Mouse (Mus musculus): ENCODE measurements around the gene Arf1. TPM values are rescaled to one million over a fixed set of nuclear protein-coding genes. Genes with fewer than 3 reads are reported as not detected.

Gene Arf1
- polyA plus RNA-seq, 1 experiment, result 375 TPM

DNA sequence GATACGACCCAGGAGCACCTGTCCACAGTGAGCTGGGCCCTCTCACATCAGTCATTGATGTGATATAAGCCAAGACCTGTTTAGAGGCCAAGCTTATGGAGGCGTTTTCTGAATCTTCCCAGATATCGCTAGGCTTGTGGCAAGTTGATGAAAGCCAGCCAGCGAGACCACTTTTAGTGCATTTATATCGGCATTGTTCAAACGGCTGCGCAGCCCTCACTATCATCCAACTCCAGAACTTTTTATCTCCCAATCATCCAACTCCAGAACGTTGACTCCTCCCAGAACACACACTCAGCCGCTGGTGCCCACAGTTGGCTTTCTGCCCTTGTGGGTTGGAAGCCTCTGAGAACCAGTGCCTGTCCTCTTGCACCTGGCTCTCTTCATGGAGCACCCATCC is 63.7 kb downstream of the Arf1 start:
- Histone ChIP-seq H3K4me1 (ENCODE audit: control insufficient read depth, insufficient read depth, low read length) (no peaks in the 10 kb centered on the region), H3K27ac (ENCODE audit: insufficient read depth, low read length) (peak overlapping the region; percentile 79), H3K36me3 (ENCODE audit: control insufficient read depth, insufficient read depth, low read length, poor library complexity, severe bottlenecking) (no peaks in the 10 kb centered on the region), H3K4me3 (ENCODE audit: low read depth, low read length) (peak overlapping the region; percentile 29), H3K9ac (ENCODE audit: low read depth, poor library complexity, severe bottlenecking) (peak overlapping the region; percentile 75), H3K27me3 (ENCODE audit: control insufficient read depth, insufficient read depth, low read length, poor library complexity, severe bottlenecking) (no peaks in the 10 kb centered on the region), H3K9me3 (replicated peaks; ENCODE audit: control insufficient read depth, insufficient read depth, low read length, poor library complexity, severe bottlenecking) (no peaks in the 10 kb centered on the region)
- TF ChIP-seq CTCF (IDR thresholded peaks at IDR 0.05; ENCODE audit: low read depth, low read length) (no peak), POLR2A (IDR thresholded peaks at IDR 0.05; ENCODE audit: insufficient read depth, low read length) (no peak), EP300 (IDR thresholded peaks at IDR 0.05; ENCODE audit: insufficient read depth, low read depth, low read length) (no peak)

DNA sequence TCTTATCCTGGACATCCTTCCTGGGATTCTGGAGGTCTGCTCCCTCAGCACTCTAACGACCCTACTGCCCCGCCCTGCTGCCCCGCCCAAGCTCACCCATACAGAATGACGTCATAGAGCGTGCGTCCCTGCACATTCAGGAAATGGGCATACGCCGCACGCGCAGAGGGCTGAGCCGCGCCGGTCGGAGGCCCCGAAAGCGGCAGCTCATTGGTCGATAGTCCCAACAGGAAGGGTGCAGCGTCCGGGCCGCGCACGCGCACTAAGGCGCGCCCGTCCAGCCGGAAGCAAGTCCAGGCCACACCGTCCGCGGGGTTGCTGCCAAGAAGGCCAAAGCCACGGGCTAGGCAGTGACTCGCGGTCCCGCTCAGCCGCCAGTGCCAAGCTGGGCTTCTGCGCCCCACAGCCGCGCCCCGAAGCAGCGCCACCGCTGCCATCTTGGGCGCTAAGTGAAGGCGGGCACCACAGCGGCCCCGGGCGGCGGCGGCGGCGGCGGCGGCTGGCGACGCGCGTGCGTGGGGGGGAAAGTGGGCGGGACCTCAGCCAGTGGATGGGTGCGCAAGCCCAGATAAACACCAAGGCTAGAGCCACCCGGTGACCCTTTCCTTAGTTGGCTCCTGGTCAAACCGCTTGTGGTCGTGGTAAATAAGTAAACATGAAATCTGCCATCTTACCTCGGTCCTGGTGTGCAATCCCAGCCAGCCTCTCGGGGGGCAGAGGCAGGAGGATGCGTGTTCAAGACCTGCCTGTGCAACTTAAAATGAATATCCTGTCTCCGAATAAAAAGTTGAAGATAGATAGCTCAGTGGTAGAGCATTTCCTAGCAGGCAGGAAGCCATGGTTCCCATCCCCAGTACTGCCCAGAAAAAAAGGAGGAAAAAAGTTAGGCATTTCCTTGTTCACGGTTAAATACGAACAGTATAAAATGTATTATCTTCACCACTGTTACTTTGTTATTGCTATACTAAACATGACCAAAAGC is 64.5 kb downstream of the Arf1 start, which contains the start of gene Iba57:
TSS of gene Iba57 (minus strand) at position 485 of the 982 bp plus-strand sequence.
- no peaks in the 10 kb centered on the region for H3K9me3 ChIP-seq (replicated peaks; ENCODE audit: control insufficient read depth, insufficient read depth, low read length, poor library complexity, severe bottlenecking)
- H3K9ac ChIP-seq (ENCODE audit: low read depth, poor library complexity, severe bottlenecking), result peak within 1 kb of the TSS; percentile 75
- H3K36me3 ChIP-seq (ENCODE audit: control insufficient read depth, insufficient read depth, low read length, poor library complexity, severe bottlenecking), result no peaks in the 10 kb centered on the region
- peak within 1 kb of the TSS; percentile 79 for H3K27ac ChIP-seq (ENCODE audit: insufficient read depth, low read length)
- no peaks in the 10 kb centered on the region for H3K4me1 ChIP-seq (ENCODE audit: control insufficient read depth, insufficient read depth, low read length)
- H3K27me3 ChIP-seq (ENCODE audit: control insufficient read depth, insufficient read depth, low read length, poor library complexity, severe bottlenecking), result no peaks in the 10 kb centered on the region
- H3K4me3 ChIP-seq (ENCODE audit: low read depth, low read length), result peak within 1 kb of the TSS; percentile 93
- TF ChIP-seq POLR2A (IDR thresholded peaks at IDR 0.05; ENCODE audit: insufficient read depth, low read length) (peak; percentile 62), CTCF (IDR thresholded peaks at IDR 0.05; ENCODE audit: low read depth, low read length) (no peak), EP300 (IDR thresholded peaks at IDR 0.05; ENCODE audit: insufficient read depth, low read depth, low read length) (peak; percentile 26; the same call in 1 of the 2 replicates)

DNA sequence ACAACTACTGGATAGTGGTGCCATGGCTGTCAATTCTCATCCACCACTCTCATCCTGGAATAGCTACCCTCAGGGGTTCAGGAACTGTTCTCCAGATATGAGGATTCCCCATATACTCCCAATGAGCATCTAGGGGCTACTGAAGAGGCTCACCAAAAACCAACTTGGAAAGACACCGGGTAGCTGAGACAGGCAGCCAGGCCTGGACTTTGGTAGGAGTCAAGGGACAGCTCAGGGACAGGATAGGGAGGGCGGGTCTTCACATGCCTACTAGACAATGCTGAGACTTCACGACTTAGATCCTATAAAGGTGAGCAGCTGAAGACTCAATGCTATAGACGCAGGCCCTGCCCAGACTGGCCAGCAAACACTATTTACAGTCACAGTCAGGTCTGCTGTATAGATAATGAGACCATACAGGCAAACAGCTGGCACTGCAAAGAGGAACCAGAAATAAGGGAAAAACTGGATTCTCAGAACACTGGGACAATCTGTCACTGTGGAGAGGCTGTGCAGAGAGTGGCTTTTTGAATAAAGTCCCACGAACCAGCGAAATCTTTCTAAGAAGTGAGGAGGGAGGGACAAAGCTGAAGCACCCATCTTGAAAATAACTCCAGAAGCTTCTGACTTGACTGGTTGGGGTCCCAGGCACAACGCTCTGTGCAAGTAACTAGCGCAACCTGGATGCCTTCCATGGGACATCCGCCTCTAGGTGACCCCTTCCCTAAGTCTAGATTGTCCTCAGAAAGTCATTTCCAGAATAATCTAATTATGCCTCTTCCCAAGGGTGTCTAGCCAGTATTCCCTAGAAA is 65.4 kb downstream of the Arf1 start:
- H3K9me3 ChIP-seq (replicated peaks; ENCODE audit: control insufficient read depth, insufficient read depth, low read length, poor library complexity, severe bottlenecking), result no peaks in the 10 kb centered on the region
- H3K4me1 ChIP-seq (ENCODE audit: control insufficient read depth, insufficient read depth, low read length), result no peaks in the 10 kb centered on the region
- TF ChIP-seq CTCF (IDR thresholded peaks at IDR 0.05; ENCODE audit: low read depth, low read length), result no peak
- TF ChIP-seq EP300 (IDR thresholded peaks at IDR 0.05; ENCODE audit: insufficient read depth, low read depth, low read length), result no peak
- TF ChIP-seq POLR2A (IDR thresholded peaks at IDR 0.05; ENCODE audit: insufficient read depth, low read length), result no peak
- peak overlapping the region; percentile 29 for H3K4me3 ChIP-seq (ENCODE audit: low read depth, low read length)
- no peak overlapping the region for H3K27ac ChIP-seq (ENCODE audit: insufficient read depth, low read length)
- H3K27me3 ChIP-seq (ENCODE audit: control insufficient read depth, insufficient read depth, low read length, poor library complexity, severe bottlenecking), result no peaks in the 10 kb centered on the region
- H3K36me3 ChIP-seq (ENCODE audit: control insufficient read depth, insufficient read depth, low read length, poor library complexity, severe bottlenecking), result no peaks in the 10 kb centered on the region
- H3K9ac ChIP-seq (ENCODE audit: low read depth, poor library complexity, severe bottlenecking), result peak overlapping the region; percentile 18; the same call in 1 of the 2 replicates

Other genes starting within 250 kb of the Arf1 start
- gene Obscn, start 91.9 kb downstream of the Arf1 start, polyA plus RNA-seq (2011; ENCODE audit: insufficient read depth, insufficient read length, low read depth, missing spikeins), result 0.35 and 1.3 TPM in 2 replicates
- gene Iba57, start 64.5 kb downstream of the Arf1 start, polyA plus RNA-seq (2011; ENCODE audit: insufficient read depth, insufficient read length, low read depth, missing spikeins), result 3.0 and 4.0 TPM in 2 replicates
- not detected in 2 replicates for gene Gjc2, start 45.1 kb downstream of the Arf1 start, polyA plus RNA-seq (2011; ENCODE audit: insufficient read depth, insufficient read length, low read depth, missing spikeins)
- 54.0 and 54.9 TPM in 2 replicates for gene Guk1, start 36.1 kb downstream of the Arf1 start, polyA plus RNA-seq (2011; ENCODE audit: insufficient read depth, insufficient read length, low read depth, missing spikeins)
- gene Mrpl55, start 25.8 kb downstream of the Arf1 start, polyA plus RNA-seq (2011; ENCODE audit: insufficient read depth, insufficient read length, low read depth, missing spikeins), result 41.7 and 48.2 TPM in 2 replicates
- gene 2310033P09Rik, start 19.9 kb downstream of the Arf1 start, polyA plus RNA-seq (2011; ENCODE audit: insufficient read depth, insufficient read length, low read depth, missing spikeins), result 14.3 and 15.3 TPM in 2 replicates
- 0.36 and 0.64 TPM in 2 replicates for gene Wnt3a, start 62.5 kb upstream of the Arf1 start, polyA plus RNA-seq (2011; ENCODE audit: insufficient read depth, insufficient read length, low read depth, missing spikeins)
- gene Wnt9a, start 78.7 kb upstream of the Arf1 start, polyA plus RNA-seq (2011; ENCODE audit: insufficient read depth, insufficient read length, low read depth, missing spikeins), result 6.5 and 6.8 TPM in 2 replicates
- gene Prss38, start 147.4 kb upstream of the Arf1 start, polyA plus RNA-seq (2011; ENCODE audit: insufficient read depth, insufficient read length, low read depth, missing spikeins), result 0.48 TPM in 1 of 2 replicates, not detected in the other
- gene Jmjd4, start 221.8 kb upstream of the Arf1 start, polyA plus RNA-seq (2011; ENCODE audit: insufficient read depth, insufficient read length, low read depth, missing spikeins), result 12.6 and 13.7 TPM in 2 replicates
- gene Snap47, start 222.9 kb upstream of the Arf1 start, polyA plus RNA-seq (2011; ENCODE audit: insufficient read depth, insufficient read length, low read depth, missing spikeins), result 70.4 and 78.6 TPM in 2 replicates
- 7.5 and 9.4 TPM in 2 replicates for gene Zfp867, start 244.2 kb upstream of the Arf1 start, polyA plus RNA-seq (2011; ENCODE audit: insufficient read depth, insufficient read length, low read depth, missing spikeins)

Measured in ES-Bruce4 (cell line).